Mouse (Mus musculus): ENCODE measurements around the gene Mak. TPM values are rescaled to one million over a fixed set of nuclear protein-coding genes. Genes with fewer than 3 reads are reported as not detected.

Mak gene
- total RNA-seq (2022): not detected

DNA sequence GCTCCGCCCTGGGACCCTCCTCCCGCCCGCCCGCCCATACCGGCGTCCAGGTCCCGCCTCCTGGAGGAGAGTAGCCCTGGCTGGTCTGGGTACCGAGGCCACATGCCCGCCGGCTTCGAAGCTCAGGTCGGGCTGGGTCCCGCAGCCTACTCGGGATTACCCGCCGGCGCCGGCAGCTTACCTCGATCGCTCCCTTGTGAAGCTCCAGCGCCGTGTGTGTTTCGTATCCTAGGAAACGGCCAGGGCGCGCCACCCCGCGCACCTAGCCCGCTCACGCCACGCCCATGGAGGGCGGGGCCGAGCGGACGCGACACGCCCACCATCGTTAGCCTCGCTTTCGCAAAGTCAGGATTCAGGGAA is at the start of gene Mak:
Gene Mak (minus strand): TSS at position 286 of the 360 bp plus-strand sequence.
- no peak for DNase-seq (ENCODE audit: low spot score in 2 of 2)

DNA sequence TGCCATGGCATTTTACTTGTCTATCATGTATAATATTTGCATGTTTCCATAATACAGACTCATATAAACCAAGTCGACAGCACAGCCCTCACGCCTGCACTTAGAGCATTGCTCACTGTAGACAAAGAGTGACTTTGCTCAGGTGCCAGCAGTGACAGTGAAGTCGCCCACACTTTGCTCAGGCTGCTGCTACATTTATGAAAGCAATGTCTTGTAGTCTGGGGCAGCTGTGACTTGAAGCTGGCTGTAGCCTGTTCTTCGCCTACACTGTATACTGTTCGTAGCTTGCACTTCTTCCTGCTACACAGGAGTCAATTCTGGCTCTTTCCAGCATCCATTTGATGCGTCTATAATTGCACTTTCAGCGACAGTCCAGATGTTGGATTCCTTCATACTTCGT is 49.6 kb upstream of the Mak start:
- DNase-seq (ENCODE audit: low spot score in 2 of 2): no peak

DNA sequence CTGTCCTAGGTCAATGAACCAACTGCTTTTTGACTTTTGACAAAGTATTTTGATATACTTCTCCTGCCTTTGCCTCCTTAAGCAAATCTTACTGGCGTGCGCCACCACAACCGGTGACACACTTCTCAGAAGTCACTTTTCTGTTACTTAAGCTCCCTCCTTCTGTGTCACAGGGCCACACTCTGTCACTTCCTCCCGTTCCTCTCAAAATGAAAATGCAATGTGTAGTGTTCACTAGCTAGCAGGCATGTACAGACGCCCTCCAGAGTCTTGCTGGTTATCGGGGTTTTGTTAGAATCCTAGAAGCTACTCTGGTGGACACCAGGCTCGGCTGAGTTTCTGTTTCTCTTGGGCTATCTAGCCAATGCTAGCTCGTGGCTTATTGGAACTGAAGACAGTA is 48.8 kb upstream of the Mak start:
- no peak for DNase-seq (ENCODE audit: low spot score in 2 of 2)

DNA sequence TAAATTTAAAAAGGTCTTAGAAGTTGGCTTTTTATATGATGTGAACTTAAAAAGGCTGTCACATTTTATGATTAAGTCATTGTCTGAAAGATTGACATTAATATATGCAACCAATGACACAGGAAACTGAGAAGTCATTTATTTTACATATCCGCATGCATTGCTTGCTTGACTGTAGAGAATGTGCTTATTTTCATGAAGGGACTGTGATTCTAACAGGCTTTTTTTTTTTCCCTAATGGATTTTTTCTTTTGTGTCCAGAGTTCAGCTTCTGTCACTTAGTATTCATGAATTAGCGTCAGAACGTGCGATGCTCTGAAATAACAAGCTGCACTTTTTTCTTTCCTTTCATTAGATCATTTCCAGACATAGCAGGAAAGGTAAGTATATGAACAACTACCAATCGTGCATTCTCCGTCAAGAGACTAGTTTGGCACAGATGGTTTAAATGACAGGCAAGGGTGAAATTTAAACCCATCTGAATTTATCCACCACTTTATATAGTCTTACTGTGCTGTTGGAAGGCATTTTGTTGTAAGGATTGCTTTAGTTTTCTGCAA is 44.2 kb upstream of the Mak start:
- no peak for DNase-seq (ENCODE audit: low spot score in 2 of 2)

DNA sequence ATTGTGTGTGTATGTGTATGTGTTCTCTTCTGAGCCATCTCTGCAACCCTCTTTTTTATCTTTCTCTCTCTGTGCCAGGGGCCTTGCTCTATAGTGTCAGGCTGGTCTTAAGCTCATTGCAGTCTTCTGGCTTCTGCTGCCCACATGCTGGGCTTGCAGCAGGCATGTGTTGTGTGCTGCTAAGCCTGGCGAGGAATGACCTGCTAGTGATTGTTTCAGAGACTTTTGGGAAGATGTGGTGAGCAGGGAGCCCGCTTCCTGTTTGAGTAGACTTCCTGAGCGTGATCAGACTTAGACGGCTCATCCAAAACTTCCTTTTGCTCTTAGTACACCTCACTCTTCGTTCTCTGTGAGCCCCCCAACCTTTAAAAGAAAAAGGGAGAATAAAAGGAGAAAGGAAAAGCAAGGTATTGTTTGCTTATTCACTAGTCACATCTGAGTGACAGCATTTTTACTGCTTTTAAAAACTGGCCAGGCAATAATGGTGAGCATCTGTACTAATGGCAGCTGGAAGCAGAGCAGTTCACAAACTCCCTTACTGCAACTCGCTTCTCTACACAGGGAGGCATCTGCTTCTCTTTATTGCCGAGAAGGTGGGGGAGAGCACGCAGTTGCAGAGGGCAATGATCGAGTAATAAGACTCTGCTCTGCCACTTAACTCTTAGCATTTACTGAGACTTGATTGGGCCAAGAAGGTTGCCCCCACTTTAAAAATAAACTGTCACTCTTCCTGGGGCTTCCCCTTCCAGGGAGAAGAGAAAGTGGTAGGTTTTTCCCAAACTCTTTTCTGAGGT is 39.8 kb upstream of the Mak start:
- no peak for DNase-seq (ENCODE audit: low spot score in 2 of 2)

DNA sequence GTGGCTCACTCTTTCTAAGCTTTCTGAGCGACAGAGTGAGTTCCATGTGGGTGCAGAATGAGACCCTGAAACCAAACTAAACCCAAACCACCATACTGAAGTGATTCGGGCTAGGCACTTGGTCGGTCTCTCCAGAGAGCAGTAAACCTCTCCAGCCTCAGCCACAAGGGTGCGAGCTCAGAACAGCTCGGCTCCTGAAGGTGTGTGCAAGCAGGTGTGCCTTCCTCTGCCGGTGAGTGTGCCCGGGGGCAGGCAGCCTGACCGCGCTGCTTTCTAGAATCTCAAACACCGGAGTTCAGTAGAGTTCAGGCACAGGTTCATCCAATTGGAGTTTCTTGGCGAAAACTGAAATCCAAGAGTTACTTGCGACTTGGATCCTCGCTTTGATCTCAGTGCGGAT is 34.4 kb upstream of the Mak start, which contains the start of gene Sycp2l:
Gene Sycp2l (plus strand): TSS at position 368 of the 400 bp plus-strand sequence.
- no peak for DNase-seq (ENCODE audit: low spot score in 2 of 2)

DNA sequence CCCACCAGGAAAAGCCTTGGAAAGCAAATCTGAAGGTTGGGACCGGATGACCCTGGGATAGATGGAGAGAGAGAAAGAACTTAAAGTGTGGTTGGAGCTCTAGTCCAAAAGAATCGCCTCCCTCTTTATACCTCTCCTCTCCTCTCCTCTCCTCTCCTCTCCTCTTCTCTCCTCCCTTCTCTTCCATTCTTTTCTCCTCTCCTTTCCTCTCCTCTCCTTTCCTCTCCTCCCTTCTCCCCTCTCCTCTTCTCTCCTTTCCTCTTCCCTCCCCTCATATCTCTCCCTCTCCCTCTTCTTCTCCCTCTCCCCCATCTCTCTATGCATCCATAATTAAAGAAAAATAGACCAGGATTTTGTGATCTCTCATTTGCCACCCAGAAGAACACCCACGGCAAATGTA is 31.4 kb upstream of the Mak start, which contains the start of gene Gcm2:
Gene Gcm2 (minus strand): TSS at position 101 of the 400 bp plus-strand sequence.
- no peak for DNase-seq (ENCODE audit: low spot score in 2 of 2)

DNA sequence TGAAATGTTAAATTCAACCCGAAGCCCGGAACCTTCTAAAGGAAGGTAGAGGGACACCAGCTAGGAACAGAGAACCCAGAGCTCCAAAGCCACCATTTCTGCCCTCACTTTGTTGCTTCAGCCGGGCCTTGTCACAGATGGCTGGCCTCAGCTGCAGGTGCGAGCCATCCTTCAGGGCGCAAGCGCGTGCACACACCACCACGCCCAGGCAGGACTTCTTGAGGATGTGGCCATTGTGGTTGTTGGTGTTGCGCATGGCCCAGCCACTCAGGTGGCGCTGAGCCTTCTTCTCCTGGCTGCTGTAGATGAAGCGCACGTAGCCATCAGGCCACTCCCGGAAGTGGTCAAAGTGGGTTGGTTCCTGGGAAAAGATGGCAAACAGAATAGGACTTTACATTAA is 26.0 kb upstream of the Mak start:
- DNase-seq (ENCODE audit: low spot score in 2 of 2): no peak

DNA sequence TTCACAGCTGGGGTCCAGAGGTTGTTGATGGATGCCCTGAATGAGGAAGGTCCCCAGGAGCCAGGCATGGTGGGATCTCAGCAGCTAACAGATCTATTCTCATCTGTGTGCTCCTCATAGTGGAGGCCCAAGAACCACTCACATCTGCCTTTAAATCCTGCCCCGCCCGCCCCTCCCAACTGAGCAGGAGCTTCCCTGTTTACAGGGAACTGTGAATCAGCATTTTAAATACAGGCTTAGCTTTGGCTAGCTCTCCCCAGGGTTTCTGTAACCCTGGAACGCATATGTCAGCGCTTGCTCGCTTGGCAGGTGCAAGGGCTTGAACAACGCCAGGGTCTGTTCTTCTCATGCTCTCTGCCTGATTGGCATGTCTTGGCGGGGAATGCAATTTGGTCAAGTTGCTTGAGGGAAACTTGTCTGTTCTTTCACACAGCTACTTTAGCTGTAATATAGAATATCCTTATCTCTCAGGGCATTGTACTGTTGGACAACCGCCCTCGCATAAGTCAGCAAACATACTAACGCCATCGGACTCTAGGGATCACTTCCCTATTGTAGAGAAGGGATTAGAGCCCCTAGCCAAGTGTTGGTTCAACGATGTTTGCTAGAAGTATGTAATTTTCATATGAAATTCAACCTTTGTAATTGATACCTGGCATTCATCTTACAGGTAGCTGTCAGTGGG is 24.5 kb upstream of the Mak start:
- DNase-seq (ENCODE audit: low spot score in 2 of 2): no peak

DNA sequence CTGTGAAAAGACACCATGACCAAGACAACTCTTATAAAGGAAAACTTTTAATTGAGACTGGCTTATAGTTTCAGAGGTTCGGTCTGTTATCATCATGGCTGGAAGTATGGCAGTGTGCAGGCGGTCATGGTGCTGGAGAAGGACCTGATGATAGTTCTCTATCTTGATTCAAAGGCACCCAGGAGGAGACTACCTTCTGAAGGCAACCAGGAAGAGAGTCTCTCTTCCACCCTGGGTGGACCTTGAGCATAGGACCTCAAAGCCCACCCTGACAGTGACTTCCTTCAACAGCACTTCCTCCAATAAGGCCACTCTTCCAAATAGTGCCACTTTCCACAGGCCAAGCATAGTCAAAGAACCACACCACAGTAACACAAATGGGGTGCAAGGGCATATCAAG is 20.5 kb upstream of the Mak start:
- DNase-seq (ENCODE audit: low spot score in 2 of 2): no peak

DNA sequence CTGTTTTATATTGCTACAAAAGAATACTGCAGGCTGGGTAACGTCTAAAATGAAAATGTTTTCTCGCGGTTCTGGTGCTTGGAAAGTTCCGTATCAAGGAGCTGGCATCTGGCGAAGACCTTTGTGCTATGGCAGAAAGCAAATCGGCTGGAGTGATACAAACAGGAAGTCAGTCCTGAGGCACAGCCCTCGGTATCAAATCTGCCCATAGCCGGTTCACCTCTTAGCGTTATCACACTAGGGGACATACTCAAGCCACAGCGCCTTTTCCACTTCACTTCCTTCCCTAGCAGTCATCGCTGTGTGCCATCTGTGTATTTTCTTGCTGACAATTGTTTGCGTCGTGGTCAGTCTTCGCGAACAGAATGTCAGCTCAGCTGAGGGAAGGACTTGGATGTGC is 18.8 kb upstream of the Mak start:
- no peak for DNase-seq (ENCODE audit: low spot score in 2 of 2)

DNA sequence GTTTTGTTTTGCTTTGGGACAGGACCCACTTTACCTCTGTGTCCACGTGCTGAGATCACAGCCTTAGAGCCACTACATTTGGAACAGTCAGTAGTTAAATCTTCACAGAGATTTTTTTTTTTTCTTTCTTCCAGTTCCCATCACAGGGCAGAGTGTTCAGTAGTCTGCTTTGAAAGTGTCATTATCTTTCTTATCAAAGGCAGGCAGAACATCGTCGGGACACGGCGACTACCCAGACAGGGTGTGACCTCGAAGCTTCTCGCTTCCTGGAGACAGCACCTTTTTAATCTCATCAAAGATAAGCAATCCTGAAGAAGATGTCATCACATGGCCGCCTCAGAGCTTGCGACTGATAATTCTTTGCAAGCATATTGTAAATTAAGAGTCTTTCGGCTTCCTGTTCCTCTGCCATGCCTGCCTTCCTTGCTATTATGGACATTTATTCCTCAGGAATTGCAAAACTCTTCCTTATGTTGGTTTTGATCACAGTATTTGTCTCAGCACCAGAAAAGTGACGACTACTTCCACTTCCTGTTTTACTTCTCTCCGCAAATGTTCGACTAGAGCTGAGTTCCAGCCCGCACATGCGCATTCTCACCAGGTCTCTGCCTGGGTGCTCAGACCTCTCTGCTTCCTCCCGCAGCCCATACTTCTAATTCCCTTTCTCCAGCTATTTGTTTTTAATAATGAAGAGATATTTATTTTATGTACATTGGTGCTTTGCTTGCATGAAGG is 18.0 kb upstream of the Mak start:
- DNase-seq (ENCODE audit: low spot score in 2 of 2): no peak

DNA sequence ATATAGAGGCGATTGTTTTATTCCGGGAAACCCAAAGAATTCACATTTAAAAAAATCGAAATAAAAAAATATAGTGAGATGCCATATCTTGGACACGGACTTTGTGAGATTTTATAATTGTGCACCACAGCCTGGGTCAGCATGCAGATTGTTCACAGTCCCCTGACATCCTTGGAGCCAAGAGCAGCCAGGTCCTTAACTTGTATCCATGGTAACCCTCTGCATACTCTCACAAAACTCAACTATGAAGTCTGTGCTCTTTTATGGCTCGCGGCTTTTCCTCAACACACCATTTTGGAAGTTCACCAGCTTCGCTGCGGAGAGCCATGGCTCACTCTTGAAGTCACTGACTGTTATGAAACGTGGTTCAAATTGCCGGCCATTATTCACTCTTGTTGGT is 14.7 kb upstream of the Mak start:
- no peak for DNase-seq (ENCODE audit: low spot score in 2 of 2)

DNA sequence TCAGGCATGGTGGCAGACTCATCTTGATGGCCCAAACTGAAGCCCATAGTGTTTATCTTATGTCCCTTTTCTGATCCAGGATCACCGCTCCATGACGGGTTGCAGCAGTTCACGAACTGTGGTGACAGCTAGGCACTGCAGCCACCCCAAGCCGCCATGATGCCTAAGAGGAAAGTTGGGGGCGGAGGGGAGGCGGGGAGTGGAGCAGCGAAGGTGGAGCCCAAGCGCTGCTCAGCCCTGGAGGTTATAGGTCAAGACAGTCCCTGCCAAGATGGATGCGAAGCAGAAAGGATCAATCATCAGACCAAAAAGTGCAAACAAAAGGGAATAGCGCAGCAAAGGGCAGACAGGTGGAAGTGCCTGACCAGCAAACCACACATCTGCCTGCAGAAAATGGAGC is 11.8 kb upstream of the Mak start:
- DNase-seq (ENCODE audit: low spot score in 2 of 2): no peak

DNA sequence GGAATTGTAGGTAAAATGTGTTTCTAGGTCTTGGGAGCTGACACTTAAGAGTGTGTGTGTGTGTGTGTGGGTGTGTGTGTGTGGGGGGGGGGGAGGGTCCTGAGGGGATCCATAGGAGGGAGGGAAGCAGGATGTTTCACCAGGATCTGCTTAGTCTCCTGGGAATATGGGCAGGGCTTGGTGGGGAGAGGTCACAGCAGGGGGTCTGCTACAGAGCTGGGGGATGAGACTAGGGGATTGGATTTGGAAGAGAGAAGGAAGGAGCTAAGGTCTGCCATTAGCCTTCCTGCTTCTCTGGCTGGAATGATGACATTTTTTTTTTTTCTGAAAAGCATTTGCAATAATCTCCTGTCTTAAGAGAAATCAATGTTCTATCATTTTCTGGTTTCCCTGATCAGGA is 9.2 kb upstream of the Mak start:
- DNase-seq (ENCODE audit: low spot score in 2 of 2): no peak

DNA sequence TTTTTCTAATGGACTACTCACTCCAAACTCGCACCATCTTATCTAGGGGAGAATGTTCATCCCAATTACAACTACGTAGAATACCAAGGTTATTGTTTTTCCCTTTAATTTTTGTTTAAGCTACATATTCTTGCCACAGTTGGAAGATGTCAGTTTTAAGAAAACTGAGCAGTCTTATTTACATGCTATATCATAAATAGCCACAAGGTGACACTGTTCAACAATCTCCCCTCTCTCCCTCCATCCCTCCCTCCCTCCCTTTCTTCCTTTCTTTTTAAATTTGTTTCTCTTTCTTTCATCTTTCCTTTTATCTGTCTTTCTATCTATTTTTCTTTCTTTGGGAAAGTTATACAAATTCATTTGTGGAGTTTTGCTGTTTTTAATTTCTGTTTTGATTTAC is 5.6 kb upstream of the Mak start:
- no peak for DNase-seq (ENCODE audit: low spot score in 2 of 2)

DNA sequence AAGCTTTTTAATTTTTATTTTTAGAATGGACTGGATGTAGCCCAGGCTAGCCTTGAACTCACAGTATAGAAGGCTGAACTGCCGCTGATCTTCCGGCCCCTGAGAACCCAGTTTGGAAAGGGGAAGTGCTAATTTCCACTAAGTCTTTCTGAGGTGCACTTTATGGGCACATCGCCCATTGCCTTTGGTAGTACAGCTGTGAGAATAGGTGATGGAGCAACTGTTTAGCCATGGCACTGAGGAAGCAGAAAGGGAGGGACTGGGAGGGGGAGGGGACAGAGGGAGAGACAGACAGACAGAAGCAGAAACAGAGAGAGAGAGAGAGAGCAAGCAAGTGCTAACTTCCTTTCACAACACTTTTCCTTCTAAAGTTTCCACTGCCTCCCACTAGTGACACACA is 5.0 kb upstream of the Mak start:
- no peak for DNase-seq (ENCODE audit: low spot score in 2 of 2)

DNA sequence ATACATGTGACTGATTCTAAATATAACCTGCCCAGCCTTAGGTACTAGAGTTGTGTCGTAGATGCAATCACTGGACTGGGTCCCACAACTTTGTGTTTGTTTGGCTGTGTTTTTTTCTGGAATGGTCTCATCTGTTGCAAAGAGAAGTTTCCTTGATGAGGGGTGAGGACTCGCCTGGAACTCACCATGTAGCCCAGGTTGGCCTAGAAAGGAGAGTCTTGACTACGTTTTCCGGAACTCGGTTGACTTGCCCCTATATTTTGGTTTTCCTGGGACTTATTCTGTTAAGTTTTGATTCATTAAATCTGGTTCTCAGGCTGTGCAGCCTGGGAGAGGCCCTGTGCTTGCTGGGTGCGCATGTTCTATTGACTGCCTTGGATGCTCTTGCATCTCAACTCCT is 1.2 kb upstream of the Mak start:
- DNase-seq (ENCODE audit: low spot score in 2 of 2): no peak

DNA sequence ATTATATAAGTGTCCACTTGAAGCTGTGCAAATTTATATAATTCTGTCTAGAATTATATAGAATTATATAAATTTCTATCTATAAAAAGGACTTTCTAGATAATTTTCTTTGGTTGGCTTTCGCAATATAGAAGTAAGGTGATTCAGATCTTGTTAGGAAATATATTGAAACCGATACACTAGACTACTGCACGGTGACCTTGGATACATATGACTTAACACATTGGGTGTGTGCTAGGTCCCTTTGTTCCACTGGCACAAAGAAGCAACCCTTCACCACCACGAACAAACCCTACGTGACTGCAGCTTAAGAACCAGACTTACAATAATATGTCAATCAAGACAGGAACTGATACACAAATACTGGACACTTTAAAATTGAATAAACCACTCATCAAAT is 353 bp upstream of the Mak start:
- DNase-seq (ENCODE audit: low spot score in 2 of 2): no peak

DNA sequence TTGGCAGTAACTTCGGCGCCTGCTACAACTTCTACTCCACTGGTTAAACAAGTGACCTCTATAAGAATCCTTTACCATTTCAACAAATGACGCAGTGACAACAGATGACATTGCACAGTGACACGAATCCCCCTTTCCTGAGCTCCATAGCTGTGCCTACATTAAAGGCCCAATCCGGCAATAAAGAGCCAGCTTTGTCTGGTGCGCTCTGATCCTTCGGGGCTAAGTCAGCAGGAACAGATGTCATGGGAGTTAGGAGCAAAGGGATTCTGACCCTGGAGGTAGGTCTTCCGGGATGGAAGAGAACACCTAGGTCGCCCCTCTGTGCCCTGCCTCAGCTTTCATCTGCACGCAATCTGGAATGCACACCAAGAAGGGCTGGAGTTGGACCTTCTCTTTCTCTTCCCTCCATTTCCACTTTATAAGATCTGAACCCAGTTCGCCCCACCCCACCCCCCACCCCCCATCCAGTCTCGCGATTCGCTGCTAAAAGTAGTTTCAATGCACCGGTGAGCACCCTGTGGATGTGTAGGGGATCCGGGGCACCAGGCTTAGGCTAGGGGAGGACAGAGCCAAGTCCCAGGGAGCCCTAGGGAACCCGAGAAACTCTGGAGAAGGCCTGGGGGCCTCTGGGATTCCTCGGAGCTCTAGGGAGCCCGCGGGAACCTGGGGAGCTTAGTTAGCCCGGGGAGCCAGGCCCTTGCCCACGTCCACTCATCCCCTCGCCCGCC is 651 bp downstream of the Mak start:
- no peak for DNase-seq (ENCODE audit: low spot score in 2 of 2)

DNA sequence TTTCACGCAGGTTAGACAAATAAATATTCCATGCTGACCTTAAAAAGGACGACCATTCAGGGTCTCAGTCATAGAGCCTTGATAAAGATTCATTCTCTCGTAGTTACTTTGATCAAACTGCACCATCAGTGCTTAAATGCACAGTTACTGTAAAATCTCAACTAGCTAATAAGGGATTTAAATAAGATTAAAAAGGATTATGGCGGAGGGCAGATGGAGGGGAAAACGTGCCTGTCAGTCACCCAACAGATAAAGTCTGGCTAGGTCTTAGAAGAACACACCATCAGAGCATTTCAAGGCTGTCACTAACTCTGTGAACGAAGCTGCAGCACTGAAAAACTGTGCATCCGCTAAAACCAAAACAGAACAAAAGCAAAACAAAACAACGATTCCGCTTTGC is 1.6 kb downstream of the Mak start:
- DNase-seq (ENCODE audit: low spot score in 2 of 2): no peak
